Mouse (Mus musculus): ENCODE measurements at regions not wholly inside any gene's neighbourhood (a gene's known extent, or its start where the extent isn't known, plus 50 kb on each side); places are given as distances from the start of the nearest gene placed in this dataset.

- DNase-seq (ENCODE audit: low spot score) (no peak), ATAC-seq (no peak)
- no peaks in the 10 kb centered on the region for H3K4me1 ChIP-seq (ENCODE audit: insufficient read depth, low read length)
- no peak overlapping the region for H3K4me2 ChIP-seq (ENCODE audit: low read depth, low read length)
- no peak overlapping the region for H3K4me3 ChIP-seq (ENCODE audit: low read length)
- H3K27me3 ChIP-seq (ENCODE audit: insufficient read depth, low read length): no peaks in the 10 kb centered on the region
- H3K36me3 ChIP-seq (ENCODE audit: insufficient read depth, low read length): no peaks in the 10 kb centered on the region
- no peak overlapping the region for H3K9ac ChIP-seq (replicated peaks; ENCODE audit: low read length)
- WGBS: 59% methylated on average over 2 of the region's 2 CpGs
- no peaks in the 10 kb centered on the region for H3K9me3 ChIP-seq (ENCODE audit: low read length)
- 0 out of 2 replicates have a peak, but pooled peaks have one; percentile 19 for TF ChIP-seq CTCF (IDR thresholded peaks at IDR 0.05; ENCODE audit: low read depth)
- H3K27ac ChIP-seq: no peak overlapping the region
These were observed 166.2 kb downstream of the Unc5cl start for GRCm38 (mm10) chr17:48620896-48621295.

DNA sequence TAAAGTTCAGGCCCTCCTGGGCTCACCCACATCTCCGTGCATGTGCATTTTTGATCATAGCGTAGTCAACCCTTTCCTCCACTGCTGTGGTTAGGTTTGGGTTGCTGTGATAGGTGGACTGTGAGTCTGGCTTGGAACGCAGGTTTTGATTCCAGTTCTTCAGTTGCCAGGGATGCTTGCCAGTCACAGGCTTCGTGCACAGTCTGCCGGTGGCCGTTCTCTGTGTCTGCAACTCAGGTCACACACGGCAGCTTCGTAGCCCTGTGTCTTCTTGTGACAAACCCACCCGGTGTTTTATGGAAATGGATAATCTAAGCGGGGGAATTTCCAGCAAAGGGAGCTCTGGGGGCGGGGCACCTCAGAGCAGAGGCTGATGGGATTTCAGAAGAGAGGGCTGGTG, 167.0 kb downstream of the Unc5cl start:
- no peak for TF ChIP-seq CTCF (IDR thresholded peaks at IDR 0.05; ENCODE audit: low read depth)
- no peak overlapping the region for H3K9ac ChIP-seq (replicated peaks; ENCODE audit: low read length)
- DNase-seq (ENCODE audit: low spot score) (no peak), ATAC-seq (no peak)
- WGBS: 90% methylated on average over 11 of the region's 11 CpGs
- H3K9me3 ChIP-seq (ENCODE audit: low read length): no peaks in the 10 kb centered on the region
- no peaks in the 10 kb centered on the region for H3K36me3 ChIP-seq (ENCODE audit: insufficient read depth, low read length)
- no peak overlapping the region for H3K4me2 ChIP-seq (ENCODE audit: low read depth, low read length)
- H3K27ac ChIP-seq: no peak overlapping the region
- H3K27me3 ChIP-seq (ENCODE audit: insufficient read depth, low read length): no peaks in the 10 kb centered on the region
- H3K4me3 ChIP-seq (ENCODE audit: low read length): no peak overlapping the region
- no peaks in the 10 kb centered on the region for H3K4me1 ChIP-seq (ENCODE audit: insufficient read depth, low read length)

DNA sequence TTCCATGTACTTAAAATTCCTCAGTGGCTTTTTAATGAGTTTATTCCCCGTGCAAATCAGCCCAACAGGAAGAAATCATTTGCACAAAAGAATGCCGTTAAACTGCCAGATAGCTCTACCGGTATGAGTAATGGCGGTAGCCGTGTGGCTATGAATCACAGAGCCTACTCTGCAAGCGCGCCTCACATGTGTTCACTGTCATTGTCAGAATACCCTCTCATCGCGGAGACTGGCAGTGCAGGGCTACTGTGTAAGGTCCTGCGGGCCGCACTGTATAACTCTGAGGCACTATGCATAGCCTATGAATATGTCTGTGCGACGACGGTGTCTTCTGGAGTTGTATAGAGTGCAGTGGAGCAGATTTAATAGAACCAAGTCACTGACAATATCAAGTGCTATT, 170.2 kb downstream of the Unc5cl start:
- Histone ChIP-seq H3K4me3 (ENCODE audit: low read length) (no peak overlapping the region), H3K4me1 (ENCODE audit: insufficient read depth, low read length) (no peaks in the 10 kb centered on the region), H3K27me3 (ENCODE audit: insufficient read depth, low read length) (no peaks in the 10 kb centered on the region), H3K9ac (replicated peaks; ENCODE audit: low read length) (no peak overlapping the region), H3K36me3 (ENCODE audit: insufficient read depth, low read length) (no peaks in the 10 kb centered on the region), H3K27ac (no peak overlapping the region), H3K9me3 (ENCODE audit: low read length) (no peaks in the 10 kb centered on the region), H3K4me2 (ENCODE audit: low read depth, low read length) (no peak overlapping the region)
- 77% methylated on average over 14 of the region's 14 CpGs for WGBS
- 0 out of 2 replicates have a peak, but pooled peaks have one; percentile 36 for ATAC-seq
- DNase-seq (ENCODE audit: low spot score): no peak
- TF ChIP-seq CTCF (IDR thresholded peaks at IDR 0.05; ENCODE audit: low read depth): no peak

- ATAC-seq: peak; percentile 58
- peak; percentile 54 for TF ChIP-seq CTCF (IDR thresholded peaks at IDR 0.05; ENCODE audit: low read depth)
- Histone ChIP-seq H3K27me3 (ENCODE audit: insufficient read depth, low read length) (no peaks in the 10 kb centered on the region), H3K4me2 (ENCODE audit: low read depth, low read length) (no peak overlapping the region), H3K4me3 (ENCODE audit: low read length) (no peak overlapping the region), H3K36me3 (ENCODE audit: insufficient read depth, low read length) (no peaks in the 10 kb centered on the region), H3K27ac (no peak overlapping the region), H3K9ac (replicated peaks; ENCODE audit: low read length) (no peak overlapping the region), H3K9me3 (ENCODE audit: low read length) (no peaks in the 10 kb centered on the region), H3K4me1 (ENCODE audit: insufficient read depth, low read length) (no peaks in the 10 kb centered on the region)
- 58% methylated on average over 6 of the region's 6 CpGs for WGBS
- DNase-seq (ENCODE audit: low spot score): peak; percentile 63
These were observed 171.3 kb downstream of the Unc5cl start for GRCm38 (mm10) chr17:48625971-48626370.

GRCm38 (mm10) chr17:48639611-48640010, 184.9 kb downstream of the Unc5cl start:
- H3K27me3 ChIP-seq (ENCODE audit: insufficient read depth, low read length): no peaks in the 10 kb centered on the region
- no peaks in the 10 kb centered on the region for H3K36me3 ChIP-seq (ENCODE audit: insufficient read depth, low read length)
- no peak overlapping the region for H3K4me3 ChIP-seq (ENCODE audit: low read length)
- TF ChIP-seq CTCF (IDR thresholded peaks at IDR 0.05; ENCODE audit: low read depth): no peak
- H3K4me1 ChIP-seq (ENCODE audit: insufficient read depth, low read length): no peaks in the 10 kb centered on the region
- H3K27ac ChIP-seq: no peak overlapping the region
- no peak for DNase-seq (ENCODE audit: low spot score)
- ATAC-seq: no peak
- no peak overlapping the region for H3K4me2 ChIP-seq (ENCODE audit: low read depth, low read length)
- 93% methylated on average over 12 of the region's 12 CpGs for WGBS
- no peak overlapping the region for H3K9ac ChIP-seq (replicated peaks; ENCODE audit: low read length)
- no peaks in the 10 kb centered on the region for H3K9me3 ChIP-seq (ENCODE audit: low read length)

GRCm38 (mm10) chr17:48643533-48644019, 188.9 kb downstream of the Unc5cl start:
- no peak for TF ChIP-seq CTCF (IDR thresholded peaks at IDR 0.05; ENCODE audit: low read depth)
- H3K4me1 ChIP-seq (ENCODE audit: insufficient read depth, low read length): no peaks in the 10 kb centered on the region
- H3K36me3 ChIP-seq (ENCODE audit: insufficient read depth, low read length): no peaks in the 10 kb centered on the region
- DNase-seq (ENCODE audit: low spot score) (no peak), ATAC-seq (no peak)
- 41% methylated on average over 5 of the region's 5 CpGs for WGBS
- H3K4me3 ChIP-seq (ENCODE audit: low read length): no peak overlapping the region
- H3K4me2 ChIP-seq (ENCODE audit: low read depth, low read length): no peak overlapping the region
- no peak overlapping the region for H3K9ac ChIP-seq (replicated peaks; ENCODE audit: low read length)
- no peaks in the 10 kb centered on the region for H3K9me3 ChIP-seq (ENCODE audit: low read length)
- no peaks in the 10 kb centered on the region for H3K27me3 ChIP-seq (ENCODE audit: insufficient read depth, low read length)
- no peak overlapping the region for H3K27ac ChIP-seq

DNA sequence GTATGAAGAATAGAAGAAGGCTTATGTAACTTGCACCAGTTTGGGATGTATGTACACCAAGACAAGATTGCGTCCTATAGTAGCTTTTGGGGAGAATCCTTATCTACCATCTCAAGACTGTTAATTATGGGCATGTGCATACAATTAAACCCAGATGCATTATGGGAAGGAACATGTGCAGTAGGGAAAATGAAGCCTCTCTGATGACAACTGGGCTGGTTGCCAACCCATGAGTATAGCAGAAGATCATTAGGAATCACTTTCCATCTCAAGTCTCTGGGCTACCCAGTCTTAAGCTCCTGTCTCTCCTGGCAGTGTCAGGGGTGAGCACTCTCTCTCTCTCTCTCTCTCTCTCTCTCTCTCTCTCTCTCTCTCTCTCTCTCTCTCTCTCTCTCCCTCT, 190.4 kb downstream of the Unc5cl start:
- DNase-seq (ENCODE audit: low spot score): no peak
- no peak overlapping the region for H3K9ac ChIP-seq (replicated peaks; ENCODE audit: low read length)
- no peak for ATAC-seq
- no peaks in the 10 kb centered on the region for H3K27me3 ChIP-seq (ENCODE audit: insufficient read depth, low read length)
- WGBS: 93% methylated on average over 1 of the region's 1 CpGs
- H3K4me1 ChIP-seq (ENCODE audit: insufficient read depth, low read length): no peaks in the 10 kb centered on the region
- TF ChIP-seq CTCF (IDR thresholded peaks at IDR 0.05; ENCODE audit: low read depth): no peak
- H3K27ac ChIP-seq: no peak overlapping the region
- no peaks in the 10 kb centered on the region for H3K36me3 ChIP-seq (ENCODE audit: insufficient read depth, low read length)
- H3K4me2 ChIP-seq (ENCODE audit: low read depth, low read length): no peak overlapping the region
- H3K9me3 ChIP-seq (ENCODE audit: low read length): no peaks in the 10 kb centered on the region
- no peak overlapping the region for H3K4me3 ChIP-seq (ENCODE audit: low read length)
